Mouse (Mus musculus): ENCODE results near the gene Cog2. TPM values are rescaled to one million over a fixed set of nuclear protein-coding genes. Genes with fewer than 3 reads are reported as not detected.

The Cog2 gene
- total and polyA plus RNA-seq, 3 experiments, result 32.6 to 37.5 TPM; not detected in 1

DNA sequence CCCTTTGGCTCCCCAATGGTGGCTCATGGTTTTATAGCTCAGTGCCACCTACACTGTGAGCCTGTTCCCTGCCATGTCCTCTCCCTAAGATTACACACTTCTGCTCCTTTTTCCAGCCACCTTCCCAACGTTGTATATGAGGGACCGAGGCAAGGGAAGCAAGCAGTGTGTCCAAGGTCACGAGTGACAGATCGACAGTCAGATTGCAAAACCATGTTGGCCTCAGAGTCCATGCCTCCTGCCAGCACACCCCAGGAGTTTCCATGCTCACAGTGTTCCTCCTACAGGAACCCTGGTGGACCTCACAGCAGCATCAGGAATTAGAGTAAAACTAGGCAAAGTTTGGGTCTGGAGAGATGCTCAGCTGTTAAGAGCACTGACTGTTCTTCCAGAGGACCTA lies 68.8 kb downstream of the Cog2 start:
- H3K36me3 ChIP-seq (ENCODE audit: control insufficient read depth in 1 of 2, insufficient read depth in 2 of 2, low read length in 2 of 2), result peaks cover 0 to 2% of the 10 kb centered on the region in 2 experiments; a peak in 1 of 4 replicates
- H3K79me2 ChIP-seq (ENCODE audit: control insufficient read depth, insufficient read depth, low read length, poor library complexity), result no peaks in the 10 kb centered on the region
- H3K27ac ChIP-seq (ENCODE audit: control insufficient read depth, low read depth, low read length), result no peak overlapping the region
- TF ChIP-seq MYB (IDR thresholded peaks at IDR 0.05; ENCODE audit: low read depth, low read length) (no peak), POLR2AphosphoS5 (IDR thresholded peaks at IDR 0.05; ENCODE audit: borderline replicate concordance, low read depth, low read length) (no peak), TBP (IDR thresholded peaks at IDR 0.05; ENCODE audit: low read depth, low read length) (no peak), EP300 (IDR thresholded peaks at IDR 0.05; ENCODE audit: low read depth in 1 of 2, low read length in 2 of 2) (no peak), CHD1 (IDR thresholded peaks at IDR 0.05; ENCODE audit: low read depth, low read length) (no peak)
- H3K27me3 ChIP-seq (ENCODE audit: control insufficient read depth in 1 of 2, insufficient read depth in 2 of 2, low read length in 2 of 2), result no peaks in the 10 kb centered on the region; a peak in 2 of 4 replicates
- no peaks in the 10 kb centered on the region for H3K9me3 ChIP-seq (replicated peaks; ENCODE audit: insufficient read depth, low read length)
- H3K4me1 ChIP-seq (ENCODE audit: control insufficient read depth in 1 of 2, insufficient read depth in 2 of 2, low read length in 2 of 2), result peaks cover 0 to 9% of the 10 kb centered on the region in 2 experiments; a peak in 2 of 4 replicates
- DNase-seq (ENCODE audit: low read depth, low spot score), result no peak
- H3K4me3 ChIP-seq (ENCODE audit: control insufficient read depth in 1 of 2, insufficient read depth in 1 of 2, low read depth in 2 of 2, low read length in 2 of 2), result no peak overlapping the region
- H3K9ac ChIP-seq (ENCODE audit: control insufficient read depth, low read depth, low read length, poor library complexity, severe bottlenecking), result no peak overlapping the region

Other genes with a start within 250 kb of the Cog2 start
- not detected in 2 replicates for gene Pgbd5, start 81.1 kb upstream of the Cog2 start, total RNA-seq (2012; rRNA removed)
- gene Pgbd5, start 81.1 kb upstream of the Cog2 start, polyA plus RNA-seq (2012; ENCODE audit: insufficient read depth in 1 of 2, insufficient read length in 2 of 2, low read depth in 1 of 2, low replicate concordance in 2 of 2, missing spikeins in 1 of 2), result not detected
- gene Agt, start 48.9 kb downstream of the Cog2 start, total RNA-seq (2012; rRNA removed), result not detected in 2 replicates
- gene Agt, start 48.9 kb downstream of the Cog2 start, polyA plus RNA-seq (2012; ENCODE audit: insufficient read depth in 1 of 2, insufficient read length in 2 of 2, low read depth in 1 of 2, low replicate concordance in 2 of 2, missing spikeins in 1 of 2), result not detected
- not detected in 2 replicates for gene Capn9, start 55.3 kb downstream of the Cog2 start, total RNA-seq (2012; rRNA removed)
- not detected for gene Capn9, start 55.3 kb downstream of the Cog2 start, polyA plus RNA-seq (2012; ENCODE audit: insufficient read depth in 1 of 2, insufficient read length in 2 of 2, low read depth in 1 of 2, low replicate concordance in 2 of 2, missing spikeins in 1 of 2)
- gene 2310022B05Rik, start 142.6 kb downstream of the Cog2 start, total RNA-seq (2012; rRNA removed), result 5.7 and 6.2 TPM in 2 replicates
- gene 2310022B05Rik, start 142.6 kb downstream of the Cog2 start, polyA plus RNA-seq (2012; ENCODE audit: insufficient read depth in 1 of 2, insufficient read length in 2 of 2, low read depth in 1 of 2, low replicate concordance in 2 of 2, missing spikeins in 1 of 2), result 10 to 100 TPM in 1 of 2 experiments, not detected in 1; 27.0 TPM
- 30.7 and 39.1 TPM in 2 replicates for gene Ttc13, start 201.2 kb downstream of the Cog2 start, total RNA-seq (2012; rRNA removed)
- 10 to 100 TPM in 1 of 2 experiments, not detected in 1; 34.0 TPM for gene Ttc13, start 201.2 kb downstream of the Cog2 start, polyA plus RNA-seq (2012; ENCODE audit: insufficient read depth in 1 of 2, insufficient read length in 2 of 2, low read depth in 1 of 2, low replicate concordance in 2 of 2, missing spikeins in 1 of 2)
- 11.3 and 11.9 TPM in 2 replicates for gene Arv1, start 201.4 kb downstream of the Cog2 start, total RNA-seq (2012; rRNA removed)
- 10 to 100 TPM in 1 of 2 experiments, not detected in 1; 24.1 TPM for gene Arv1, start 201.4 kb downstream of the Cog2 start, polyA plus RNA-seq (2012; ENCODE audit: insufficient read depth in 1 of 2, insufficient read length in 2 of 2, low read depth in 1 of 2, low replicate concordance in 2 of 2, missing spikeins in 1 of 2)
- 0.31 and 0.33 TPM in 2 replicates for gene Fam89a, start 231.1 kb downstream of the Cog2 start, total RNA-seq (2012; rRNA removed)
- gene Fam89a, start 231.1 kb downstream of the Cog2 start, polyA plus RNA-seq (2012; ENCODE audit: insufficient read depth in 1 of 2, insufficient read length in 2 of 2, low read depth in 1 of 2, low replicate concordance in 2 of 2, missing spikeins in 1 of 2), result 1 to 10 TPM in 1 of 2 experiments, not detected in 1; 1.8 TPM